Mouse (Mus musculus) small intestine, adult 2 months (tissue): Measurements from ENCODE around the gene Yy1.

Source experiments
- CTCF ChIP-seq: fragments of 200-500 bp; IDR thresholded peaks from 2 replicates; pipeline ENCODE4 v1.5.1; 2012; ENCODE audit warnings: low read depth, mild to moderate bottlenecking, control low read depth, inconsistent platforms, low read length, moderate library complexity, mixed read lengths; ENCODE audit not compliant: insufficient replicate concordance, insufficient read length; ENCODE audit errors: extremely low read depth
- POLR2A ChIP-seq: fragments of 200-500 bp; IDR thresholded peaks from 2 replicates; pipeline ENCODE4 v1.6.1; 2012; ENCODE audit warnings: low read depth, mild to moderate bottlenecking, control low read depth, inconsistent platforms, low read length, moderate library complexity

GRCm38 (mm10) chr12:108820461-108820860 lies 27.7 kb downstream of the Yy1 start:
- TF ChIP-seq CTCF (no peak), POLR2A (no peak)
